Mouse (Mus musculus): ENCODE measurements around the gene Cst11.
"Not testable (repeated sequence)": the region's sequence is repeated elsewhere in the genome, so short reads cannot be mapped to it uniquely, and the experiment has no call there.

Gene Cst11

GRCm38 (mm10) chr2:148771397-148771796 lies at the start of gene Cst11:
Cst11 (minus strand) TSS chr2:148771497.
- in situ Hi-C loops (cut with MboI, MseI) = not testable (repeated sequence)

GRCm38 (mm10) chr2:148819909-148820308 lies 48.6 kb upstream of the Cst11 start, which contains the start of gene Cst13:
Cst13 (plus strand) TSS chr2:148820081.
- in situ Hi-C loops (cut with MboI, MseI) = no loop called here

GRCm38 (mm10) chr2:148806696-148807095 lies 35.4 kb upstream of the Cst11 start:
- in situ Hi-C loops (cut with MboI, MseI) = no loop called here

GRCm38 (mm10) chr2:148801491-148801921 lies 30.2 kb upstream of the Cst11 start:
- in situ Hi-C loops (cut with MboI, MseI) = no loop called here

- in situ Hi-C loops (cut with MboI, MseI) = no loop called here
Measured at GRCm38 (mm10) chr2:148798485-148798884, 27.2 kb upstream of the Cst11 start, which contains the start of gene Cst8. Cst8 (plus strand) TSS chr2:148798785.

- in situ Hi-C loops (cut with MboI, MseI) = no loop called here
Measured at GRCm38 (mm10) chr2:148789142-148789541, 17.8 kb upstream of the Cst11 start, which contains the start of gene Cst12. Cst12 (plus strand) TSS chr2:148789361.

GRCm38 (mm10) chr2:148781709-148782108 lies 10.4 kb upstream of the Cst11 start, which contains the start of gene 8030411F24Rik:
8030411F24Rik (plus strand) TSS chr2:148782009.
- in situ Hi-C loops (cut with MboI, MseI) = no loop called here

- in situ Hi-C loops (cut with MboI, MseI) = no loop called here
Measured at GRCm38 (mm10) chr2:148763648-148764388, 7.5 kb downstream of the Cst11 start.

- in situ Hi-C loops (cut with MboI, MseI) = loop anchor here (5.0 kb wide), 1 partner anchor 148 kb away; no protein-coding TSS in a partner anchor
Measured at GRCm38 (mm10) chr2:148754310-148754846, 16.9 kb downstream of the Cst11 start.

- in situ Hi-C loops (cut with MboI, MseI) = loop anchor here (5.0 kb wide), 1 partner anchor 150 kb away; no protein-coding TSS in a partner anchor
Measured at GRCm38 (mm10) chr2:148751893-148752813, 19.1 kb downstream of the Cst11 start.

- in situ Hi-C loops (cut with MboI, MseI) = loop anchor here (5.0 kb wide), 1 partner anchor 152 kb away; no protein-coding TSS in a partner anchor
Measured at GRCm38 (mm10) chr2:148750058-148750457, 21.2 kb downstream of the Cst11 start, which contains the start of gene Cstl1. Cstl1 (plus strand) TSS chr2:148750358.

- in situ Hi-C loops (cut with MboI, MseI) = no loop called here
Measured at GRCm38 (mm10) chr2:148743846-148744407, 27.4 kb downstream of the Cst11 start.

- in situ Hi-C loops (cut with MboI, MseI) = no loop called here
Measured at GRCm38 (mm10) chr2:148743001-148743400, 28.3 kb downstream of the Cst11 start.

- in situ Hi-C loops (cut with MboI, MseI) = no loop called here
Measured at GRCm38 (mm10) chr2:148732327-148733000, 38.8 kb downstream of the Cst11 start, which contains the start of gene Napb. Napb (minus strand) TSS chr2:148732467.

- in situ Hi-C loops (cut with MboI, MseI) = no loop called here
Measured at GRCm38 (mm10) chr2:148731614-148732326, 39.5 kb downstream of the Cst11 start.

GRCm38 (mm10) chr2:148719271-148719995 lies 51.9 kb downstream of the Cst11 start:
- in situ Hi-C loops (cut with MboI, MseI) = no loop called here

All from T-helper 2 cell (primary cell).